Mouse (Mus musculus): ENCODE results near the gene Trpm2. TPM values are rescaled to one million over a fixed set of nuclear protein-coding genes. Genes with fewer than 3 reads are reported as not detected.

The Trpm2 gene
- polyA plus RNA-seq, 1 experiment from 2014 or later: 0.63 TPM

- no peaks in the 10 kb centered on the region for H3K36me3 ChIP-seq (ENCODE audit: insufficient read depth)
- no peaks in the 10 kb centered on the region; the same call in 1 of the 2 replicates for H3K9me3 ChIP-seq (ENCODE audit: low read depth, low read length)
- H3K9ac ChIP-seq: no peak within 1 kb of the TSS
- no peak within 1 kb of the TSS for H3K4me2 ChIP-seq
- DNase-seq (no peak), ATAC-seq (ENCODE audit: insufficient read depth) (no peak)
- H3K4me1 ChIP-seq (ENCODE audit: insufficient read depth): 0 out of 2 replicates have a peak, but pooled peaks cover 2% of the 10 kb centered on the region
- no peak within 1 kb of the TSS for H3K27ac ChIP-seq (ENCODE audit: low read depth)
- H3K27me3 ChIP-seq (ENCODE audit: insufficient read depth, low read length): no peaks in the 10 kb centered on the region
- 39% methylated on average over 7 of the region's 7 CpGs for WGBS
- TF ChIP-seq CTCF (IDR thresholded peaks at IDR 0.05; ENCODE audit: low read depth): no peak
- H3K4me3 ChIP-seq (ENCODE audit: low read depth, low read length): no peak within 1 kb of the TSS
Observed at GRCm38 (mm10) chr10:77861675-77862074, 108.7 kb downstream of the Trpm2 start, which contains the start of gene Gm3285. Gene Gm3285 (plus strand): TSS chr10:77861975.

Other genes starting within 250 kb of the Trpm2 start
- not detected in 2 replicates for gene Krtap12-1, start 250.0 kb downstream of the Trpm2 start, polyA plus RNA-seq (2014; fragmentation: Nextera tagmentation; extraction: Ambion mirVana)
- not detected in 2 replicates for gene Gm10100, start 244.1 kb downstream of the Trpm2 start, polyA plus RNA-seq (2014; fragmentation: Nextera tagmentation; extraction: Ambion mirVana)
- gene Gm18596, start 227.9 kb downstream of the Trpm2 start, polyA plus RNA-seq (2014; fragmentation: Nextera tagmentation; extraction: Ambion mirVana): not detected in 2 replicates
- gene Gm9736, start 219.2 kb downstream of the Trpm2 start, polyA plus RNA-seq (2014; fragmentation: Nextera tagmentation; extraction: Ambion mirVana): not detected in 2 replicates
- not detected in 2 replicates for gene Gm3233, start 210.9 kb downstream of the Trpm2 start, polyA plus RNA-seq (2014; fragmentation: Nextera tagmentation; extraction: Ambion mirVana)
- gene Gm3238, start 199.2 kb downstream of the Trpm2 start, polyA plus RNA-seq (2014; fragmentation: Nextera tagmentation; extraction: Ambion mirVana): not detected in 2 replicates
- gene Gm7138, start 193.6 kb downstream of the Trpm2 start, polyA plus RNA-seq (2014; fragmentation: Nextera tagmentation; extraction: Ambion mirVana): not detected in 2 replicates
- not detected in 2 replicates for gene Gm3250, start 188.0 kb downstream of the Trpm2 start, polyA plus RNA-seq (2014; fragmentation: Nextera tagmentation; extraction: Ambion mirVana)
- not detected in 2 replicates for gene Gm7137, start 182.4 kb downstream of the Trpm2 start, polyA plus RNA-seq (2014; fragmentation: Nextera tagmentation; extraction: Ambion mirVana)
- gene Gm9639, start 175.5 kb downstream of the Trpm2 start, polyA plus RNA-seq (2014; fragmentation: Nextera tagmentation; extraction: Ambion mirVana): not detected in 2 replicates
- not detected in 2 replicates for gene Gm19668, start 171.4 kb downstream of the Trpm2 start, polyA plus RNA-seq (2014; fragmentation: Nextera tagmentation; extraction: Ambion mirVana)
- not detected in 2 replicates for gene Gm9507, start 158.7 kb downstream of the Trpm2 start, polyA plus RNA-seq (2014; fragmentation: Nextera tagmentation; extraction: Ambion mirVana)
- gene Gm2696, start 155.9 kb downstream of the Trpm2 start, polyA plus RNA-seq (2014; fragmentation: Nextera tagmentation; extraction: Ambion mirVana): not detected in 2 replicates
- not detected in 2 replicates for gene Krtap10-4, start 143.5 kb downstream of the Trpm2 start, polyA plus RNA-seq (2014; fragmentation: Nextera tagmentation; extraction: Ambion mirVana)
- gene Krtap10-10, start 134.6 kb downstream of the Trpm2 start, polyA plus RNA-seq (2014; fragmentation: Nextera tagmentation; extraction: Ambion mirVana): not detected in 2 replicates
- gene Gm36176, start 123.8 kb downstream of the Trpm2 start, polyA plus RNA-seq (2014; fragmentation: Nextera tagmentation; extraction: Ambion mirVana): not detected in 2 replicates
- gene Gm10318, start 117.7 kb downstream of the Trpm2 start, polyA plus RNA-seq (2014; fragmentation: Nextera tagmentation; extraction: Ambion mirVana): not detected in 2 replicates
- gene Gm3285, start 108.6 kb downstream of the Trpm2 start, polyA plus RNA-seq (2014; fragmentation: Nextera tagmentation; extraction: Ambion mirVana): not detected in 2 replicates
- gene Lrrc3, start 68.0 kb downstream of the Trpm2 start, polyA plus RNA-seq (2014; fragmentation: Nextera tagmentation; extraction: Ambion mirVana): 3.4 and 4.2 TPM in 2 replicates
- 24.6 and 28.1 TPM in 2 replicates for gene 1810043G02Rik, start 8.0 kb upstream of the Trpm2 start, polyA plus RNA-seq (2014; fragmentation: Nextera tagmentation; extraction: Ambion mirVana)
- gene Pfkl, start 39.5 kb upstream of the Trpm2 start, polyA plus RNA-seq (2014; fragmentation: Nextera tagmentation; extraction: Ambion mirVana): 141 and 160 TPM in 2 replicates
- gene Dnmt3l, start 71.4 kb upstream of the Trpm2 start, polyA plus RNA-seq (2014; fragmentation: Nextera tagmentation; extraction: Ambion mirVana): 1.4 TPM in 2 replicates
- 0.95 and 1.5 TPM in 2 replicates for gene Aire, start 73.0 kb upstream of the Trpm2 start, polyA plus RNA-seq (2014; fragmentation: Nextera tagmentation; extraction: Ambion mirVana)
- gene Icosl, start 98.7 kb upstream of the Trpm2 start, polyA plus RNA-seq (2014; fragmentation: Nextera tagmentation; extraction: Ambion mirVana): 7.2 and 8.4 TPM in 2 replicates
- 16.7 and 19.7 TPM in 2 replicates for gene D10Jhu81e, start 199.2 kb upstream of the Trpm2 start, polyA plus RNA-seq (2014; fragmentation: Nextera tagmentation; extraction: Ambion mirVana)
- 20.8 and 21.8 TPM in 2 replicates for gene Pwp2, start 214.6 kb upstream of the Trpm2 start, polyA plus RNA-seq (2014; fragmentation: Nextera tagmentation; extraction: Ambion mirVana)